Mouse (Mus musculus) liver, embryonic 14 days (tissue): ENCODE measurements around the gene Ralb. TPM values are rescaled to one million over a fixed set of nuclear protein-coding genes. Genes with fewer than 3 reads are reported as not detected.

Experiments used
- polyA plus RNA-seq: library from polyadenylated mRNA; depleted of rRNA; stranded (reverse); fragments of >200 nt; gene quantifications from 2 replicates; pipeline ENCODE4 v1.2.3, GENCODE M21; 2012; rRNA removed

The Ralb gene
- polyA plus RNA-seq = 11.5 and 13.0 TPM in 2 replicates

GRCm38 (mm10) chr1:119504260-119505062 is at the start of gene Ralb:
TSS of gene Ralb (minus strand) at chr1:119504794.

GRCm38 (mm10) chr1:119525689-119526591 is 21.3 kb upstream of the Ralb start, which contains the start of gene Tmem185b:
TSS of gene Tmem185b (plus strand) at chr1:119526160.

GRCm38 (mm10) chr1:119421576-119422421 is 82.8 kb downstream of the Ralb start, which contains the start of gene Inhbb:
TSS of gene Inhbb (minus strand) at chr1:119422248.

Other genes with a start within 250 kb of the Ralb start
- 0.08 and 0.09 TPM in 2 replicates for gene Inhbb, start 82.5 kb downstream of the Ralb start, polyA plus RNA-seq
- 4.8 and 6.1 TPM in 2 replicates for gene Tmem185b, start 21.4 kb upstream of the Ralb start, polyA plus RNA-seq
- 5.8 and 6.5 TPM in 2 replicates for gene Epb41l5, start 144.2 kb upstream of the Ralb start, polyA plus RNA-seq